Mouse (Mus musculus) layer of hippocampus, postnatal 36 days (tissue): ENCODE data around the gene Prss53. TPM values are rescaled to one million over a fixed set of nuclear protein-coding genes. Genes with fewer than 3 reads are reported as not detected.
"Not testable (repeated sequence)": the region's sequence is repeated elsewhere in the genome, so short reads cannot be mapped to it uniquely, and the experiment has no call there.

Source experiments
- DNase-seq, 2 experiments: peaks; one replicate each; pipeline ENCODE4 v3.0.0; 2022
- total RNA-seq, 2 experiments: library from RNA; stranded (reverse); gene quantifications; 2 replicates each; pipeline ENCODE4 v1.2.3; 2021

The Prss53 gene
- total RNA-seq, 2 experiments from 2014 or later = 3.7 to 4.0 TPM

GRCm38 (mm10) chr7:127874812-127875626, 15.8 kb downstream of the Prss53 start:
- DNase-seq = no peak

GRCm38 (mm10) chr7:127870136-127870821, 20.5 kb downstream of the Prss53 start:
- no peak for DNase-seq

GRCm38 (mm10) chr7:127869149-127869810, 21.5 kb downstream of the Prss53 start:
- no peak for DNase-seq

- DNase-seq = no peak
Observed at GRCm38 (mm10) chr7:127867641-127868040, 23.1 kb downstream of the Prss53 start.

GRCm38 (mm10) chr7:127866434-127866833, 24.3 kb downstream of the Prss53 start:
- no peak for DNase-seq

GRCm38 (mm10) chr7:127858258-127858657, 32.5 kb downstream of the Prss53 start:
- DNase-seq = no peak

GRCm38 (mm10) chr7:127850906-127851305, 39.9 kb downstream of the Prss53 start:
- DNase-seq = no peak

- DNase-seq = no peak
Observed at GRCm38 (mm10) chr7:127849973-127850875, 40.5 kb downstream of the Prss53 start.

GRCm38 (mm10) chr7:127842001-127842718, 48.6 kb downstream of the Prss53 start:
- peak; percentile 70 to 71 for DNase-seq

- DNase-seq = peak; percentile 94
Observed at GRCm38 (mm10) chr7:127841340-127842000, 49.3 kb downstream of the Prss53 start.

GRCm38 (mm10) chr7:127840886-127841285, 49.9 kb downstream of the Prss53 start:
- DNase-seq = no peak

GRCm38 (mm10) chr7:127840031-127840430, 50.7 kb downstream of the Prss53 start:
- not testable (repeated sequence) for DNase-seq

GRCm38 (mm10) chr7:127837878-127838277, 52.9 kb downstream of the Prss53 start:
- not testable (repeated sequence) for DNase-seq

- no peak for DNase-seq
Observed at GRCm38 (mm10) chr7:127837473-127837872, 53.3 kb downstream of the Prss53 start.

Other genes starting within 250 kb of the Prss53 start
- gene Bcl7c, start 182.0 kb downstream of the Prss53 start, total RNA-seq = 10 to 100 TPM; 23.1 to 25.8 TPM
- 1 to 10 TPM; 2.1 to 2.4 TPM for gene Ctf1, start 178.2 kb downstream of the Prss53 start, total RNA-seq
- gene Ctf2, start 158.8 kb downstream of the Prss53 start, total RNA-seq = not detected
- gene Fbxl19, start 146.4 kb downstream of the Prss53 start, total RNA-seq = 10 to 100 TPM; 63.5 to 65.2 TPM
- 10 to 100 TPM; 31.1 to 32.6 TPM for gene Orai3, start 121.2 kb downstream of the Prss53 start, total RNA-seq
- 10 to 100 TPM; 46.2 to 46.9 TPM for gene Setd1a, start 114.3 kb downstream of the Prss53 start, total RNA-seq
- 1 to 10 TPM; 2.4 to 2.9 TPM for gene Gm49388, start 105.4 kb downstream of the Prss53 start, total RNA-seq
- 1 to 10 TPM; 8.3 to 8.6 TPM for gene Hsd3b7, start 90.4 kb downstream of the Prss53 start, total RNA-seq
- 10 to 100 TPM; 64.3 to 64.7 TPM for gene Stx4a, start 66.7 kb downstream of the Prss53 start, total RNA-seq
- 100 to 1,000 TPM; 342 to 346 TPM for gene Stx1b, start 66.4 kb downstream of the Prss53 start, total RNA-seq
- gene Zfp646, start 14.7 kb downstream of the Prss53 start, total RNA-seq = 10 to 100 TPM; 33.2 to 36.3 TPM
- gene Zfp668, start 14.1 kb downstream of the Prss53 start, total RNA-seq = 10 to 100 TPM; 24.5 to 25.5 TPM
- gene Gm21974, start 4.5 kb upstream of the Prss53 start, total RNA-seq = not detected
- gene Vkorc1, start 4.6 kb upstream of the Prss53 start, total RNA-seq = 10 to 100 TPM; 24.0 to 25.0 TPM
- gene Bckdk, start 13.1 kb upstream of the Prss53 start, total RNA-seq = 10 to 100 TPM; 35.7 to 41.6 TPM
- 10 to 100 TPM; 33.8 to 36.2 TPM for gene Kat8, start 21.5 kb upstream of the Prss53 start, total RNA-seq
- under 1 TPM; 0.68 to 0.80 TPM for gene Prss8, start 39.1 kb upstream of the Prss53 start, total RNA-seq
- 10 to 100 TPM; 11.0 to 11.6 TPM for gene Prss36, start 55.8 kb upstream of the Prss53 start, total RNA-seq
- gene Fus, start 76.5 kb upstream of the Prss53 start, total RNA-seq = 100 to 1,000 TPM; 301 to 325 TPM
- 1 to 10 TPM; 1.9 to 2.4 TPM for gene Pycard, start 102.9 kb upstream of the Prss53 start, total RNA-seq
- under 1 TPM; 0.42 to 0.56 TPM for gene Trim72, start 113.0 kb upstream of the Prss53 start, total RNA-seq
- 10 to 100 TPM in 1 of 2 experiments, 1 to 10 TPM in 1; 9.1 to 12.0 TPM for gene Itgam, start 171.7 kb upstream of the Prss53 start, total RNA-seq
- not detected for gene Gm49368, start 171.7 kb upstream of the Prss53 start, total RNA-seq
- under 1 TPM; 0.12 to 0.33 TPM for gene Itgax, start 238.6 kb upstream of the Prss53 start, total RNA-seq